In the genomic region with DNA sequence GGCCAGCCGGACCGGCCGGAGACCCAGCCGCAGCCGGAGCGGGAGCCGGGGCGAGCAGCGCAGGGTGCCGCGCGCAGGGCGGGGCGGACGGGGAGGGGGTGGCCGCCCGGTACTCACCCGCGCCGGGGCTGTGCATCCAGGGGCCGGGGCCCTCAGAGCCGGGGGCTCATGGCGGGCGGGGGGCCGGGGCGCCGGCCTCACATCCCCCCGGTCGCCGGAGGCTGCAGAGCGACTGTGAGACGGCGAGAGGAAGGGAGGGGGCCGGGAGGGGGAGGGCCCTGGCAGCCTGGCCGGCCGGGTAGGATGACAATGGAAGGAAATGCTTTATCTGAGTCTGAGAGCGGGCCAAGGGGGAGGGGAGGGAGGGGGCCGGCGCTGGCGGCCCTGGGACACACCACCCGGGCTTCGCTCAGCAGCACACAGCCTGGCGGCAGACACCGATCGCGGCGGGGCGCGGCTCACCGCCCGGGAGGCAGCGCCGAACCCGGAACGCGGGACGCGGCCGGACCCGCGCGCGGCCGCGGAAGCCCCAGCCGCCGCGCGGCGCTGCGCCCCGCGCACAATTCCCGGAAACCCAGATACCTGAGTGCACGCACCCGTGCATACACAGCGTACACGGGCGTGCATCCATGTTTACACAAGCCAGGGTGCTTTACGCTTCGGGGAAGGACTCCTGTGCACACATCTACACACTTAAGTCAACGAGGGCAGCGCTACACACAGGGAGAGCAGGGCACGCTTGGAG, we compare ENCODE assay signal across 1 mouse cellular context.
TF ChIP-seq lines count a peak whose summit lies in the region.

No protein-coding gene starts in this region.

TF ChIP-seq in CH12.LX, 34 proteins besides CTCF, POLR2A, EP300 and RAD21 (continued from another document):
- no peak for TF ChIP-seq ZC3H11A (IDR thresholded peaks at IDR 0.05; ENCODE audit: low read depth, low read length)
- peak; percentile 55; the same call in 1 of the 2 replicates for TF ChIP-seq MAZ (IDR thresholded peaks at IDR 0.05; ENCODE audit: low read depth, low read length)
- peak; percentile 71 for TF ChIP-seq BHLHE40 (IDR thresholded peaks at IDR 0.05; ENCODE audit: low read depth, low read length)
- TF ChIP-seq MEF2A (IDR thresholded peaks at IDR 0.05; ENCODE audit: borderline replicate concordance, low read depth, low read length) = no peak
- TF ChIP-seq SIN3A (IDR thresholded peaks at IDR 0.05; ENCODE audit: low read length) = no peak
- TF ChIP-seq ZNF384 (IDR thresholded peaks at IDR 0.05; ENCODE audit: low read depth, low read length) = no peak
- no peak for TF ChIP-seq ZKSCAN1 (IDR thresholded peaks at IDR 0.05; ENCODE audit: borderline replicate concordance, low read depth, low read length)
- TF ChIP-seq TCF12 (IDR thresholded peaks at IDR 0.05; ENCODE audit: low read depth, low read length) = 0 out of 2 replicates have a peak, but pooled peaks have one; percentile 27
- TF ChIP-seq NRF1 (IDR thresholded peaks at IDR 0.05; ENCODE audit: low read depth, low read length) = 0 out of 2 replicates have a peak, but pooled peaks have one; percentile 37
